Mouse (Mus musculus): ENCODE results near the gene Gm40460. TPM values are rescaled to one million over a fixed set of nuclear protein-coding genes. Genes with fewer than 3 reads are reported as not detected.

Gm40460 gene
- polyA plus RNA-seq, 1 experiment from 2014 or later, result not detected

GRCm38 (mm10) chr7:142205488-142205887 lies 35.4 kb downstream of the Gm40460 start:
- no peak for DNase-seq (ENCODE audit: low spot score)
- Histone ChIP-seq H3K4me2 (replicated peaks; ENCODE audit: low read depth) (no peak overlapping the region), H3K27ac (replicated peaks) (no peak overlapping the region), H3K36me3 (ENCODE audit: control insufficient read depth, insufficient read depth, low read length) (no peaks in the 10 kb centered on the region), H3K4me1 (replicated peaks; ENCODE audit: control insufficient read depth, insufficient read depth) (no peaks in the 10 kb centered on the region), H3K4me3 (ENCODE audit: low read depth, low read length) (no peak overlapping the region), H3K9me3 (ENCODE audit: control insufficient read depth, low read length) (no peaks in the 10 kb centered on the region), H3K9ac (ENCODE audit: low read length) (no peak overlapping the region), H3K27me3 (ENCODE audit: control insufficient read depth, insufficient read depth, low read length) (no peaks in the 10 kb centered on the region)
- peak; percentile 74 for ATAC-seq (ENCODE audit: low FRiP score, low TSS enrichment)
- TF ChIP-seq CTCF (IDR thresholded peaks at IDR 0.05; ENCODE audit: low read depth), result no peak
- no peak for TF ChIP-seq EP300 (optimal IDR thresholded peaks at IDR 0.05)

- H3K27ac ChIP-seq (replicated peaks), result no peak within 1 kb of the TSS
- no peaks in the 10 kb centered on the region for H3K36me3 ChIP-seq (ENCODE audit: control insufficient read depth, insufficient read depth, low read length)
- 50% methylated on average over 1 of the region's 1 CpGs for WGBS
- no peak for DNase-seq (ENCODE audit: low spot score)
- no peak within 1 kb of the TSS for H3K9ac ChIP-seq (ENCODE audit: low read length)
- no peak within 1 kb of the TSS for H3K4me2 ChIP-seq (replicated peaks; ENCODE audit: low read depth)
- ATAC-seq (ENCODE audit: low FRiP score, low TSS enrichment), result 0 out of 2 replicates have a peak, but pooled peaks have one; percentile 35
- TF ChIP-seq EP300 (optimal IDR thresholded peaks at IDR 0.05), result no peak
- no peak for TF ChIP-seq CTCF (IDR thresholded peaks at IDR 0.05; ENCODE audit: low read depth)
- no peak within 1 kb of the TSS for H3K4me3 ChIP-seq (ENCODE audit: low read depth, low read length)
- H3K4me1 ChIP-seq (replicated peaks; ENCODE audit: control insufficient read depth, insufficient read depth), result no peaks in the 10 kb centered on the region
- no peaks in the 10 kb centered on the region for H3K27me3 ChIP-seq (ENCODE audit: control insufficient read depth, insufficient read depth, low read length)
- H3K9me3 ChIP-seq (ENCODE audit: control insufficient read depth, low read length), result no peaks in the 10 kb centered on the region
Measured at GRCm38 (mm10) chr7:142201064-142201463, 39.8 kb downstream of the Gm40460 start, which contains the start of gene Krtap5-3. TSS of gene Krtap5-3 (plus strand) at chr7:142201364.

- no peaks in the 10 kb centered on the region for H3K27me3 ChIP-seq (ENCODE audit: control insufficient read depth, insufficient read depth, low read length)
- 58% methylated on average over 2 of the region's 2 CpGs for WGBS
- no peak overlapping the region for H3K4me3 ChIP-seq (ENCODE audit: low read depth, low read length)
- no peak for TF ChIP-seq EP300 (optimal IDR thresholded peaks at IDR 0.05)
- TF ChIP-seq CTCF (IDR thresholded peaks at IDR 0.05; ENCODE audit: low read depth), result no peak
- ATAC-seq (ENCODE audit: low FRiP score, low TSS enrichment) (no peak), DNase-seq (ENCODE audit: low spot score) (no peak)
- no peak overlapping the region for H3K4me2 ChIP-seq (replicated peaks; ENCODE audit: low read depth)
- H3K36me3 ChIP-seq (ENCODE audit: control insufficient read depth, insufficient read depth, low read length), result no peaks in the 10 kb centered on the region
- no peak overlapping the region for H3K27ac ChIP-seq (replicated peaks)
- H3K9me3 ChIP-seq (ENCODE audit: control insufficient read depth, low read length), result no peaks in the 10 kb centered on the region
- H3K9ac ChIP-seq (ENCODE audit: low read length), result no peak overlapping the region
- H3K4me1 ChIP-seq (replicated peaks; ENCODE audit: control insufficient read depth, insufficient read depth), result no peaks in the 10 kb centered on the region
Measured at GRCm38 (mm10) chr7:142198748-142199147, 42.1 kb downstream of the Gm40460 start.

Other genes starting within 250 kb of the Gm40460 start
- gene Mob2, start 180.0 kb downstream of the Gm40460 start, polyA plus RNA-seq (2015; fragmentation: Nextera tagmentation; extraction: Ambion mirVana), result 61.5 and 65.8 TPM in 2 replicates
- 3.6 and 5.6 TPM in 2 replicates for gene Dusp8, start 145.2 kb downstream of the Gm40460 start, polyA plus RNA-seq (2015; fragmentation: Nextera tagmentation; extraction: Ambion mirVana)
- gene Gm45618, start 120.3 kb downstream of the Gm40460 start, polyA plus RNA-seq (2015; fragmentation: Nextera tagmentation; extraction: Ambion mirVana), result not detected in 2 replicates
- not detected in 2 replicates for gene Gm39115, start 105.0 kb downstream of the Gm40460 start, polyA plus RNA-seq (2015; fragmentation: Nextera tagmentation; extraction: Ambion mirVana)
- not detected in 2 replicates for gene Gm45337, start 96.5 kb downstream of the Gm40460 start, polyA plus RNA-seq (2015; fragmentation: Nextera tagmentation; extraction: Ambion mirVana)
- gene Gm29735, start 84.0 kb downstream of the Gm40460 start, polyA plus RNA-seq (2015; fragmentation: Nextera tagmentation; extraction: Ambion mirVana), result not detected in 2 replicates
- gene Gm4553, start 75.3 kb downstream of the Gm40460 start, polyA plus RNA-seq (2015; fragmentation: Nextera tagmentation; extraction: Ambion mirVana), result not detected in 2 replicates
- gene Krtap5-2, start 65.1 kb downstream of the Gm40460 start, polyA plus RNA-seq (2015; fragmentation: Nextera tagmentation; extraction: Ambion mirVana), result not detected in 2 replicates
- not detected in 2 replicates for gene Gm10153, start 50.7 kb downstream of the Gm40460 start, polyA plus RNA-seq (2015; fragmentation: Nextera tagmentation; extraction: Ambion mirVana)
- gene Krtap5-3, start 39.7 kb downstream of the Gm40460 start, polyA plus RNA-seq (2015; fragmentation: Nextera tagmentation; extraction: Ambion mirVana), result not detected in 2 replicates
- gene Gm7579, start 29.2 kb downstream of the Gm40460 start, polyA plus RNA-seq (2015; fragmentation: Nextera tagmentation; extraction: Ambion mirVana), result not detected in 2 replicates
- not detected in 2 replicates for gene Krtap5-5, start 11.1 kb downstream of the Gm40460 start, polyA plus RNA-seq (2015; fragmentation: Nextera tagmentation; extraction: Ambion mirVana)
- not detected in 2 replicates for gene Gm2431, start 17.3 kb upstream of the Gm40460 start, polyA plus RNA-seq (2015; fragmentation: Nextera tagmentation; extraction: Ambion mirVana)
- gene Gm4559, start 33.3 kb upstream of the Gm40460 start, polyA plus RNA-seq (2015; fragmentation: Nextera tagmentation; extraction: Ambion mirVana), result not detected in 2 replicates
- gene Krtap5-1, start 56.0 kb upstream of the Gm40460 start, polyA plus RNA-seq (2015; fragmentation: Nextera tagmentation; extraction: Ambion mirVana), result not detected in 2 replicates
- gene Krtap5-4, start 62.5 kb upstream of the Gm40460 start, polyA plus RNA-seq (2015; fragmentation: Nextera tagmentation; extraction: Ambion mirVana), result not detected in 2 replicates
- 9.9 and 12.0 TPM in 2 replicates for gene Ifitm10, start 132.7 kb upstream of the Gm40460 start, polyA plus RNA-seq (2015; fragmentation: Nextera tagmentation; extraction: Ambion mirVana)
- gene Gm49369, start 141.6 kb upstream of the Gm40460 start, polyA plus RNA-seq (2015; fragmentation: Nextera tagmentation; extraction: Ambion mirVana), result 0.80 and 0.81 TPM in 2 replicates
- gene Ctsd, start 147.0 kb upstream of the Gm40460 start, polyA plus RNA-seq (2015; fragmentation: Nextera tagmentation; extraction: Ambion mirVana), result 798 and 841 TPM in 2 replicates
- 70.7 and 78.9 TPM in 2 replicates for gene Syt8, start 193.8 kb upstream of the Gm40460 start, polyA plus RNA-seq (2015; fragmentation: Nextera tagmentation; extraction: Ambion mirVana)
- 19.1 and 19.6 TPM in 2 replicates for gene Tnni2, start 200.7 kb upstream of the Gm40460 start, polyA plus RNA-seq (2015; fragmentation: Nextera tagmentation; extraction: Ambion mirVana)
- gene Lsp1, start 219.7 kb upstream of the Gm40460 start, polyA plus RNA-seq (2015; fragmentation: Nextera tagmentation; extraction: Ambion mirVana), result 107 and 110 TPM in 2 replicates